ENCODE assay signal across 25 mouse cellular contexts in the genomic region with DNA sequence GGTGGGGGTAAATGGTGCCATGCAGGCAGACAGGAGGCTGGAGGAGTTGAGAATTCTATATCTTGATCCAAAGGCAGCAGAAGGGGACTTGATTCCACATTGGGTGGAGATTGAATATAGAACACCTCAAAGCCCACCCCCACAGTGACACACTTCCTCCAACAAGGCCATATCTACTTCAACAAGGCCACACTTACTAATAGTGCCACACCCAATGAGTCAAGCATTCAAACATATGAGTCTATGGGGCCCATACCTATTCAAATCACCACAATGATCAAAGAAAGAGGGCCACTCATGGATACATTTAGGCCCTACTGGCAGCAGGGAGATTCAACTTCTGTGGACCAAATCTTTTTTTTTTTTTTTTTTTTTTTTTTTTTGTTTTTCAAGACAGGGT. TPM values are rescaled to one million over a fixed set of nuclear protein-coding genes. Genes with fewer than 3 reads are reported as not detected.
DNase-seq lines count a peak whose midpoint lies in the region; ATAC-seq and TF ChIP-seq lines count a peak whose summit lies in the region.
"Had no signal": no experiment of that assay in that cellular context is flagged by ENCODE, and none has a peak within 500 bp of the region (broad histone marks: within the 10 kb centered on the region; RNA-seq: fewer than 3 reads in every experiment).

No protein-coding gene starts in this region.

- H3K27ac ChIP-seq in limb, embryonic 11.5 days (replicated peaks; ENCODE audit: low read depth, low read length): no peak overlapping the region
- H3K27ac ChIP-seq in limb, embryonic 10.5 days: no peak overlapping the region
- H3K27ac ChIP-seq in liver, embryonic 13.5 days: peak overlapping the region; percentile 14; the same call in 1 of the 2 replicates
- no peak overlapping the region for H3K27ac ChIP-seq in liver, embryonic 11.5 days (ENCODE audit: low read depth, low read length)
- H3K27ac ChIP-seq in ES-E14 (ENCODE audit: insufficient read depth, low read depth, low read length, poor library complexity, severe bottlenecking): no peak overlapping the region
- no peak overlapping the region for H3K27ac ChIP-seq in liver, embryonic 15.5 days (replicated peaks)
- H3K27ac ChIP-seq in forebrain, embryonic 13.5 days: no peak overlapping the region
- H3K27ac ChIP-seq: embryonic facial prominence, embryonic 10.5 days; embryonic facial prominence, embryonic 12.5 days had no signal

- no peak overlapping the region for H3K9ac ChIP-seq in limb, embryonic 11.5 days (ENCODE audit: low read length)
- H3K9ac ChIP-seq in liver, embryonic 13.5 days: no peak overlapping the region
- H3K9ac ChIP-seq in liver, embryonic 11.5 days (ENCODE audit: low read depth, low read length): no peak overlapping the region
- no peak overlapping the region for H3K9ac ChIP-seq in ES-E14 (ENCODE audit: insufficient read depth, low read depth, low read length, poor library complexity, severe bottlenecking)
- H3K9ac ChIP-seq in liver, embryonic 15.5 days: no peak overlapping the region
- no peak overlapping the region for H3K9ac ChIP-seq in forebrain, embryonic 13.5 days
- H3K9ac ChIP-seq: embryonic facial prominence, embryonic 12.5 days had no signal

- ATAC-seq in limb, embryonic 11.5 days (ENCODE audit: insufficient number of reproducible peaks, low FRiP score, low TSS enrichment, low read depth): no peak
- peak; percentile 60 for ATAC-seq in liver, embryonic 13.5 days (ENCODE audit: low read depth)
- no peak for ATAC-seq in liver, embryonic 11.5 days (replicated peaks; ENCODE audit: low FRiP score)
- peak; percentile 29 for ATAC-seq in liver, embryonic 15.5 days (ENCODE audit: insufficient read depth)
- no peak for ATAC-seq in forebrain, embryonic 13.5 days
- ATAC-seq: activated CD4-positive, CD25-positive, alpha-beta regulatory T cell, adult 4 months; CD4-positive, CD25-positive, alpha-beta regulatory T cell, adult 4 months; forebrain, embryonic 14.5 days; forebrain, embryonic 16.5 days; Patski had no signal

- H3K27me3 ChIP-seq in limb, embryonic 11.5 days (ENCODE audit: control insufficient read depth, insufficient read depth, low read length): no peaks in the 10 kb centered on the region
- H3K27me3 ChIP-seq in limb, embryonic 10.5 days (ENCODE audit: low read depth, poor library complexity, severe bottlenecking): no peaks in the 10 kb centered on the region
- H3K27me3 ChIP-seq in liver, embryonic 13.5 days: no peaks in the 10 kb centered on the region
- no peaks in the 10 kb centered on the region for H3K27me3 ChIP-seq in liver, embryonic 11.5 days (replicated peaks; ENCODE audit: control insufficient read depth, insufficient read depth, low read length)
- no peaks in the 10 kb centered on the region for H3K27me3 ChIP-seq in liver, embryonic 15.5 days
- H3K27me3 ChIP-seq in forebrain, embryonic 13.5 days: no peaks in the 10 kb centered on the region
- H3K27me3 ChIP-seq: CH12.LX; embryonic facial prominence, embryonic 12.5 days; Patski had no signal

- in situ Hi-C loops in ES-E14 (cut with MboI; ENCODE audit: low sequenced_read_pairs in 2 of 2, unreplicated experiment in 2 of 2): no loop called here

- no peaks in the 10 kb centered on the region for H3K4me1 ChIP-seq in limb, embryonic 11.5 days (ENCODE audit: control insufficient read depth, insufficient read depth, low read length)
- no peaks in the 10 kb centered on the region for H3K4me1 ChIP-seq in limb, embryonic 10.5 days
- H3K4me1 ChIP-seq in liver, embryonic 13.5 days (replicated peaks): peaks cover 30% of the 10 kb centered on the region
- H3K4me1 ChIP-seq in liver, embryonic 11.5 days (replicated peaks; ENCODE audit: control insufficient read depth, insufficient read depth, low read length): peaks cover 2% of the 10 kb centered on the region
- H3K4me1 ChIP-seq in ES-E14 (ENCODE audit: control insufficient read depth in 2 of 2, insufficient read depth in 2 of 2, low read length in 2 of 2, poor library complexity in 1 of 2): no peaks in the 10 kb centered on the region
- H3K4me1 ChIP-seq in liver, embryonic 15.5 days (replicated peaks): peaks cover 31% of the 10 kb centered on the region
- H3K4me1 ChIP-seq in forebrain, embryonic 13.5 days: no peaks in the 10 kb centered on the region
- H3K4me1 ChIP-seq: embryonic facial prominence, embryonic 10.5 days; embryonic facial prominence, embryonic 12.5 days had no signal

- H3K9me3 ChIP-seq in limb, embryonic 11.5 days (ENCODE audit: control insufficient read depth, low read length): no peaks in the 10 kb centered on the region
- H3K9me3 ChIP-seq in limb, embryonic 10.5 days (replicated peaks): no peaks in the 10 kb centered on the region; the same call in 1 of the 2 replicates
- 0 out of 2 replicates have a peak, but pooled peaks cover 5% of the 10 kb centered on the region for H3K9me3 ChIP-seq in liver, embryonic 13.5 days (replicated peaks)
- H3K9me3 ChIP-seq in liver, embryonic 11.5 days (ENCODE audit: control insufficient read depth, low read length): peaks cover 5% of the 10 kb centered on the region; the same call in 1 of the 2 replicates
- H3K9me3 ChIP-seq in ES-E14 (ENCODE audit: control insufficient read depth, insufficient read depth, low read depth, low read length): no peaks in the 10 kb centered on the region
- H3K9me3 ChIP-seq in liver, embryonic 15.5 days (replicated peaks): no peaks in the 10 kb centered on the region
- H3K9me3 ChIP-seq in forebrain, embryonic 13.5 days (replicated peaks): peaks cover 11% of the 10 kb centered on the region
- H3K9me3 ChIP-seq: embryonic facial prominence, embryonic 10.5 days; embryonic facial prominence, embryonic 12.5 days had no signal

- H3K4me2 ChIP-seq in limb, embryonic 11.5 days (ENCODE audit: low read depth, severe bottlenecking): no peak overlapping the region
- no peak overlapping the region for H3K4me2 ChIP-seq in liver, embryonic 13.5 days
- no peak overlapping the region for H3K4me2 ChIP-seq in liver, embryonic 11.5 days
- no peak overlapping the region for H3K4me2 ChIP-seq in liver, embryonic 15.5 days
- no peak overlapping the region for H3K4me2 ChIP-seq in forebrain, embryonic 13.5 days
- H3K4me2 ChIP-seq: embryonic facial prominence, embryonic 12.5 days had no signal

- no peak overlapping the region for H3K4me3 ChIP-seq in limb, embryonic 11.5 days (ENCODE audit: low read depth, low read length)
- no peak overlapping the region for H3K4me3 ChIP-seq in limb, embryonic 10.5 days
- H3K4me3 ChIP-seq in liver, embryonic 13.5 days (replicated peaks): no peak overlapping the region
- H3K4me3 ChIP-seq in liver, embryonic 11.5 days (ENCODE audit: low read depth, low read length): no peak overlapping the region
- H3K4me3 ChIP-seq in ES-E14 (ENCODE audit: insufficient read depth in 1 of 2, low read depth in 1 of 2, low read length in 2 of 2, poor library complexity in 1 of 2, severe bottlenecking in 1 of 2): no peak overlapping the region
- H3K4me3 ChIP-seq in liver, embryonic 15.5 days (replicated peaks): no peak overlapping the region
- H3K4me3 ChIP-seq in forebrain, embryonic 13.5 days: no peak overlapping the region
- H3K4me3 ChIP-seq: embryonic facial prominence, embryonic 10.5 days; embryonic facial prominence, embryonic 12.5 days had no signal

- DNase-seq in limb, embryonic 11.5 days (ENCODE audit: low spot score): peak; percentile 4
- no peak for DNase-seq in limb, embryonic 10.5 days (ENCODE audit: low spot score)
- DNase-seq in liver, embryonic 13.5 days: no peak
- DNase-seq in liver, embryonic 11.5 days (ENCODE audit: low spot score): no peak
- DNase-seq in ES-E14 (ENCODE audit: low read depth, low spot score): no peak
- no peak for DNase-seq in right cerebral cortex, postnatal 36 days (ENCODE audit: low spot score in 2 of 2)
- DNase-seq: adrenal gland, adult 8-10 months; adrenal gland, postnatal 14 days; adrenal gland, postnatal 36 days; B cell, adult 2 months; cerebellum, adult 11-12 months; cerebellum, adult 2 months; cerebellum, adult 9-10 months; cerebellum, postnatal 10 days; cerebellum, postnatal 25 days had no signal

- no peaks in the 10 kb centered on the region for H3K36me3 ChIP-seq in limb, embryonic 11.5 days (ENCODE audit: control insufficient read depth, insufficient read depth, low read length)
- H3K36me3 ChIP-seq in limb, embryonic 10.5 days: no peaks in the 10 kb centered on the region
- 0 out of 2 replicates have a peak, but pooled peaks cover 8% of the 10 kb centered on the region for H3K36me3 ChIP-seq in liver, embryonic 13.5 days
- no peaks in the 10 kb centered on the region for H3K36me3 ChIP-seq in liver, embryonic 11.5 days (ENCODE audit: control insufficient read depth, insufficient read depth, low read length)
- H3K36me3 ChIP-seq in ES-E14 (ENCODE audit: control insufficient read depth, insufficient read depth, low read length, poor library complexity, severe bottlenecking): no peaks in the 10 kb centered on the region
- H3K36me3 ChIP-seq in liver, embryonic 15.5 days (replicated peaks): 0 out of 2 replicates have a peak, but pooled peaks cover 3% of the 10 kb centered on the region
- H3K36me3 ChIP-seq in forebrain, embryonic 13.5 days (ENCODE audit: poor library complexity, severe bottlenecking): no peaks in the 10 kb centered on the region
- H3K36me3 ChIP-seq: embryonic facial prominence, embryonic 10.5 days; embryonic facial prominence, embryonic 12.5 days had no signal

TF ChIP-seq in ES-E14, 5 proteins besides CTCF, POLR2A, EP300 and RAD21:
- TF ChIP-seq ZNF384 (IDR thresholded peaks at IDR 0.05; ENCODE audit: low read depth, low read length) (0 out of 2 replicates have a peak, but pooled peaks have one; percentile 41), HCFC1 (IDR thresholded peaks at IDR 0.05; ENCODE audit: borderline replicate concordance, insufficient read depth, low read length) (no peak), MAFK (IDR thresholded peaks at IDR 0.05; ENCODE audit: insufficient read depth, low read depth, low read length) (no peak), ZC3H11A (IDR thresholded peaks at IDR 0.05; ENCODE audit: borderline replicate concordance, low read depth, low read length) (no peak)
TF ChIP-seq in ES-E14: peak in this region for 1.

RNA-seq across cellular contexts. Expression of a gene that starts 28.7 kb away (rescaled TPM):
- 60.4 and 61.7 TPM in 2 replicates for polyA plus RNA-seq in limb, embryonic 11.5 days (2014; fragmentation: Nextera tagmentation; extraction: Ambion mirVana)
- polyA plus RNA-seq in limb, embryonic 10.5 days (2016; fragmentation: Nextera tagmentation; extraction: Ambion mirVana): 51.8 and 61.6 TPM in 2 replicates
- 24.6 and 32.0 TPM in 2 replicates for polyA plus RNA-seq in liver, embryonic 13.5 days (2015; fragmentation: Nextera tagmentation; extraction: Ambion mirVana)
- 37.7 and 37.8 TPM in 2 replicates for polyA plus RNA-seq in liver, embryonic 11.5 days (2014; fragmentation: Nextera tagmentation; extraction: Ambion mirVana)
- 124 and 128 TPM in 2 replicates for total RNA-seq in ES-E14 (2012; rRNA removed)
- 26.6 and 27.3 TPM in 2 replicates for polyA plus RNA-seq in liver, embryonic 15.5 days (2015; fragmentation: Nextera tagmentation; extraction: Ambion mirVana)
- 39.7 and 45.3 TPM in 2 replicates for polyA plus RNA-seq in forebrain, embryonic 13.5 days (2015; fragmentation: Nextera tagmentation; extraction: Ambion mirVana)

Comparison
In these comparisons a context has a peak if more than half of its experiments do, and no peak if none do; other contexts are left out.
1. ATAC-seq: peak in liver, embryonic 13.5 days (single experiment) and liver, embryonic 15.5 days (single experiment); none in limb, embryonic 11.5 days (single experiment), liver, embryonic 11.5 days (single experiment) and forebrain, embryonic 13.5 days (single experiment).